ENCODE assay signal across 8 mouse cellular contexts in genomic region chr1:167414846-167415245, GRCm38 (mm10). TPM values are rescaled to one million over a fixed set of nuclear protein-coding genes. Genes with fewer than 3 reads are reported as not detected.
DNase-seq lines count a peak whose midpoint lies in the region; ATAC-seq and TF ChIP-seq lines count a peak whose summit lies in the region.

No protein-coding gene starts in this region.

- H3K27ac ChIP-seq in hindbrain, embryonic 10.5 days: no peak overlapping the region
- no peak overlapping the region for H3K27ac ChIP-seq in hindbrain, embryonic 13.5 days
- H3K27ac ChIP-seq in embryonic fibroblast, embryonic 13.5 days (ENCODE audit: insufficient read depth, low read length): no peak overlapping the region
- no peak overlapping the region for H3K27ac ChIP-seq in heart, postnatal 0 days (ENCODE audit: low read depth)

- no peak for TF ChIP-seq POLR2A in embryonic fibroblast, embryonic 13.5 days (IDR thresholded peaks at IDR 0.05; ENCODE audit: low read depth, low read length)

- H3K4me3 ChIP-seq in hindbrain, embryonic 10.5 days: no peak overlapping the region
- no peak overlapping the region for H3K4me3 ChIP-seq in hindbrain, embryonic 13.5 days
- H3K4me3 ChIP-seq in embryonic fibroblast, embryonic 13.5 days (ENCODE audit: insufficient read depth, low read length): no peak overlapping the region
- no peak overlapping the region for H3K4me3 ChIP-seq in heart, postnatal 0 days (ENCODE audit: low read depth, low read length)

- no peaks in the 10 kb centered on the region for H3K36me3 ChIP-seq in hindbrain, embryonic 10.5 days
- no peaks in the 10 kb centered on the region for H3K36me3 ChIP-seq in hindbrain, embryonic 13.5 days
- no peaks in the 10 kb centered on the region for H3K36me3 ChIP-seq in heart, postnatal 0 days (replicated peaks; ENCODE audit: control insufficient read depth, insufficient read depth, low read length)

- no peaks in the 10 kb centered on the region for H3K9me3 ChIP-seq in hindbrain, embryonic 10.5 days
- H3K9me3 ChIP-seq in hindbrain, embryonic 13.5 days: no peaks in the 10 kb centered on the region
- no peaks in the 10 kb centered on the region for H3K9me3 ChIP-seq in heart, postnatal 0 days (replicated peaks; ENCODE audit: control insufficient read depth, low read length)

- no peaks in the 10 kb centered on the region for H3K4me1 ChIP-seq in hindbrain, embryonic 10.5 days (replicated peaks)
- no peaks in the 10 kb centered on the region for H3K4me1 ChIP-seq in hindbrain, embryonic 13.5 days (replicated peaks)
- no peaks in the 10 kb centered on the region for H3K4me1 ChIP-seq in embryonic fibroblast, embryonic 13.5 days (ENCODE audit: control insufficient read depth, insufficient read depth, low read length)
- H3K4me1 ChIP-seq in heart, postnatal 0 days (ENCODE audit: control insufficient read depth, insufficient read depth): no peaks in the 10 kb centered on the region

- no peak for TF ChIP-seq EP300 in heart, postnatal 0 days (IDR thresholded peaks at IDR 0.05; ENCODE audit: low read depth)

- 4% methylated on average over 7 of the region's 7 CpGs for WGBS in hindbrain, embryonic 10.5 days
- WGBS in hindbrain, embryonic 13.5 days: 5% methylated on average over 7 of the region's 7 CpGs
- 4% methylated on average over 7 of the region's 7 CpGs for WGBS in heart, postnatal 0 days

- DNase-seq in hindbrain, embryonic 10.5 days (ENCODE audit: low spot score): peak; percentile 77
- DNase-seq in brain, adult 2 months (ENCODE audit: low read depth, low spot score): peak; percentile 82
- peak; percentile 80 for DNase-seq in heart, postnatal 0 days (ENCODE audit: low spot score)
- DNase-seq in layer of hippocampus, postnatal 14 days (ENCODE audit: low spot score in 2 of 2): peak; percentile 78 to 81
- DNase-seq in skeletal muscle tissue, adult 2 months (ENCODE audit: low read depth, low spot score): peak; percentile 67

- no peak overlapping the region for H3K4me2 ChIP-seq in hindbrain, embryonic 13.5 days
- no peak overlapping the region for H3K4me2 ChIP-seq in heart, postnatal 0 days (ENCODE audit: low read depth, low read length)

- no peak for ATAC-seq in hindbrain, embryonic 13.5 days (ENCODE audit: low FRiP score)
- 0 out of 2 replicates have a peak, but pooled peaks have one; percentile 27 for ATAC-seq in heart, postnatal 0 days (ENCODE audit: insufficient read depth, low read depth)
- ATAC-seq in megakaryocyte progenitor cell, adult 5-6 weeks (replicated peaks; ENCODE audit: poor library complexity): peak; percentile 98

- no peak overlapping the region for H3K9ac ChIP-seq in hindbrain, embryonic 13.5 days
- H3K9ac ChIP-seq in heart, postnatal 0 days (replicated peaks; ENCODE audit: low read depth, low read length): no peak overlapping the region

- no peaks in the 10 kb centered on the region for H3K27me3 ChIP-seq in hindbrain, embryonic 10.5 days (ENCODE audit: insufficient read depth, poor library complexity, severe bottlenecking)
- H3K27me3 ChIP-seq in hindbrain, embryonic 13.5 days: peaks cover 6% of the 10 kb centered on the region; the same call in 1 of the 2 replicates
- peaks cover 13% of the 10 kb centered on the region; the same call in 1 of the 2 replicates for H3K27me3 ChIP-seq in heart, postnatal 0 days (ENCODE audit: control insufficient read depth, insufficient read depth, low read length)

- peak; percentile 78 for TF ChIP-seq CTCF in embryonic fibroblast, embryonic 13.5 days (IDR thresholded peaks at IDR 0.05; ENCODE audit: borderline replicate concordance, insufficient read depth, low read length)
- peak; percentile 91 for TF ChIP-seq CTCF in heart, postnatal 0 days (IDR thresholded peaks at IDR 0.05; ENCODE audit: low read depth)

RNA-seq across cellular contexts. Expression of gene Mgst3, which starts 21.2 kb away (rescaled TPM):
- 74.5 and 83.9 TPM in 2 replicates for polyA plus RNA-seq in hindbrain, embryonic 10.5 days (2016; fragmentation: Nextera tagmentation; extraction: Ambion mirVana)
- polyA plus RNA-seq in hindbrain, embryonic 13.5 days (2015; fragmentation: Nextera tagmentation; extraction: Ambion mirVana): 105 and 108 TPM in 2 replicates
- 20.4 TPM in 2 replicates for polyA plus RNA-seq in embryonic fibroblast, embryonic 13.5 days (2011; ENCODE audit: insufficient read length, low read depth, missing spikeins)
- 528 and 566 TPM in 2 replicates for total RNA-seq in heart, postnatal 0 days (2014; rRNA removed; ENCODE audit: low replicate concordance)
- polyA plus RNA-seq in heart, postnatal 0 days (2015; fragmentation: Nextera tagmentation; extraction: Ambion mirVana): 306 and 315 TPM in 2 replicates
- 100 to 1,000 TPM; 113 to 115 TPM for total RNA-seq in layer of hippocampus, postnatal 14 days (2021)
- 14.0 and 16.5 TPM in 2 replicates for total RNA-seq in megakaryocyte progenitor cell, adult 5-6 weeks (2015)
- total RNA-seq in megakaryocyte progenitor cell, adult 5-6 weeks (2017): 11.8 and 18.1 TPM in 2 replicates

RNA-seq across cellular contexts. Expression of gene Lrrc52, which starts 51.7 kb away (rescaled TPM):
- polyA plus RNA-seq in hindbrain, embryonic 10.5 days (2016; fragmentation: Nextera tagmentation; extraction: Ambion mirVana): not detected in 2 replicates
- polyA plus RNA-seq in hindbrain, embryonic 13.5 days (2015; fragmentation: Nextera tagmentation; extraction: Ambion mirVana): not detected in 2 replicates
- not detected in 2 replicates for polyA plus RNA-seq in embryonic fibroblast, embryonic 13.5 days (2011; ENCODE audit: insufficient read length, low read depth, missing spikeins)
- total RNA-seq in heart, postnatal 0 days (2014; rRNA removed; ENCODE audit: low replicate concordance): 0.27 and 2.4 TPM in 2 replicates
- polyA plus RNA-seq in heart, postnatal 0 days (2015; fragmentation: Nextera tagmentation; extraction: Ambion mirVana): 0.21 and 0.46 TPM in 2 replicates
- total RNA-seq in layer of hippocampus, postnatal 14 days (2021): not detected
- not detected in 2 replicates for total RNA-seq in megakaryocyte progenitor cell, adult 5-6 weeks (2015)
- not detected in 2 replicates for total RNA-seq in megakaryocyte progenitor cell, adult 5-6 weeks (2017)
